Mouse (Mus musculus) liver, embryonic 14.5 days (tissue): ENCODE results near the gene Hoxb2.

Experiments used
- CTCF ChIP-seq: IDR thresholded peaks from 2 replicates; pipeline ENCODE4 v1.5.1; 2016; ENCODE audit warnings: antibody characterized with exemption, low read depth, control low read depth
- EP300 ChIP-seq: IDR thresholded peaks from 2 replicates; pipeline ENCODE4 v1.6.1; 2016; ENCODE audit warnings: antibody characterized with exemption, low read depth

GRCm38 (mm10) chr11:96340698-96341365 is 9.5 kb upstream of the Hoxb2 start:
- no peak for TF ChIP-seq CTCF
- no peak for TF ChIP-seq EP300
